Comparison of ENCODE assay signal across 24 mouse cellular contexts in the genomic region with DNA sequence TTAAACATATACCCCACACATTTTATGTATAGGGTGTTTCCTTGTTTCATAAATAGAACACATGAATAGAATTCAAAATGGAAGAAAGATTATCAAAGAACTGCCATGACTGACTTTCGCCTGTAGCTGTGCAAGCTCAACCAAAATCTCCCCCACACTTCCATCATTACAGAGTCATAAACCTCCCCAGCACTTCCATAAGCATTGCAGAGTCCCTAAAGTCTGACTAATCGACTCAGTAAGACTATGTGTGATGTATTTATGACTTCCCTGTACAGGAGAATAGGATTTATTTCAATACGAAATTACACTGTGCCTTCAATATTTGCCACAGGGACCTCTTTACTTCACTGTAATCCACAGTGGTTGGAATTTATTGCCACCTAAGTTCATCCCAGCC.
"Had no signal": no experiment of that assay in that cellular context is flagged by ENCODE, and none has a peak within 500 bp of the region (broad histone marks: within the 10 kb centered on the region; RNA-seq: fewer than 3 reads in every experiment).

No protein-coding gene starts in this region.

- ATAC-seq: hindbrain, embryonic 16.5 days; inflammation-experienced regulatory T-cells, adult 6 months; intestine, embryonic 15.5 days; intestine, postnatal 0 days had no signal

- H3K4me2 ChIP-seq: heart, embryonic 12.5 days; hindbrain, embryonic 12.5 days; hindbrain, embryonic 14.5 days; intestine, embryonic 15.5 days; liver, embryonic 11.5 days had no signal

- H3K4me3 ChIP-seq: gastrocnemius, adult 2 months; heart, embryonic 10.5 days; heart, embryonic 12.5 days; hindbrain, embryonic 10.5 days; hindbrain, embryonic 12.5 days; intestine, embryonic 15.5 days; layer of hippocampus, adult 2 months; left cerebral cortex, adult 2 months had no signal

- H3K27me3 ChIP-seq: heart, embryonic 12.5 days; hindbrain, embryonic 12.5 days; intestine, embryonic 15.5 days had no signal

- DNase-seq: gastrocnemius, adult 2 months; gastrocnemius, postnatal 10 days; gastrocnemius, postnatal 25 days; heart, adult 18-20 months; heart, postnatal 10 days; heart, postnatal 4 days; kidney, adult 18-20 months; kidney, adult 8-10 months; kidney, postnatal 10 days; kidney, postnatal 25 days; kidney, postnatal 4 days; liver had no signal

- H3K36me3 ChIP-seq: heart, embryonic 10.5 days; heart, embryonic 12.5 days; hindbrain, embryonic 10.5 days; hindbrain, embryonic 12.5 days; intestine, embryonic 15.5 days had no signal

- H3K4me1 ChIP-seq: heart, embryonic 10.5 days; heart, embryonic 12.5 days; hindbrain, embryonic 10.5 days; hindbrain, embryonic 12.5 days; intestine, embryonic 15.5 days had no signal

- H3K9me3 ChIP-seq: heart, embryonic 10.5 days; heart, embryonic 12.5 days; hindbrain, embryonic 10.5 days; hindbrain, embryonic 12.5 days; intestine, embryonic 15.5 days had no signal

- H3K27ac ChIP-seq: gastrocnemius, adult 2 months; heart, embryonic 10.5 days; hindbrain, embryonic 10.5 days; hindbrain, embryonic 12.5 days; hindbrain, embryonic 14.5 days; intestine, embryonic 15.5 days; layer of hippocampus, adult 2 months; left cerebral cortex, adult 2 months had no signal

- H3K9ac ChIP-seq: heart, embryonic 12.5 days; hindbrain, embryonic 12.5 days; hindbrain, embryonic 14.5 days; intestine, embryonic 15.5 days had no signal
